Mouse (Mus musculus): ENCODE measurements around the gene Dock3. TPM values are rescaled to one million over a fixed set of nuclear protein-coding genes. Genes with fewer than 3 reads are reported as not detected.

Gene Dock3
- total RNA-seq, 2 experiments from 2014 or later: 0.63 to 1.6 TPM

Small RNA genes within 50 kb of the gene (microRNA-seq; reads per million reads assigned to microRNA genes)
- 0 reads per million in 2 experiments for gene Gm22238

Other genes with a start within 250 kb of the Dock3 start
- 10 to 100 TPM; 29.5 to 31.4 TPM for gene Mapkapk3, start 58.0 kb upstream of the Dock3 start, total RNA-seq (2021)
- gene Cish, start 64.1 kb upstream of the Dock3 start, total RNA-seq (2021): 100 to 1,000 TPM; 232 TPM
- gene Hemk1, start 106.4 kb upstream of the Dock3 start, total RNA-seq (2021): 10 to 100 TPM; 19.7 to 21.2 TPM
- gene 6430571L13Rik, start 108.7 kb upstream of the Dock3 start, total RNA-seq (2021): 1 to 10 TPM; 7.0 to 7.4 TPM
- gene Cacna2d2, start 167.7 kb upstream of the Dock3 start, total RNA-seq (2021): 10 to 100 TPM in 1 of 2 experiments, 1 to 10 TPM in 1; 5.0 to 10.5 TPM